Mouse (Mus musculus) myocyte (in vitro differentiated cells): ENCODE results near the gene Pde6c.

Source experiments
- CEBPB ChIP-seq: IDR thresholded peaks from 2 replicates; pipeline ENCODE4 v1.6.1; 2011; ENCODE audit warnings: mild to moderate bottlenecking, moderate library complexity; ENCODE audit not compliant: poor library complexity, insufficient read depth, severe bottlenecking
- E2F4 ChIP-seq: IDR thresholded peaks from one replicate; pipeline ENCODE4 v1.6.1; 2011; ENCODE audit warnings: mild to moderate bottlenecking, control low read depth, moderate library complexity; ENCODE audit not compliant: insufficient read depth
- MAX ChIP-seq: IDR thresholded peaks from one replicate; pipeline ENCODE4 v1.6.1; 2011; ENCODE audit warnings: low read depth, mild to moderate bottlenecking, control low read depth
- POLR2A ChIP-seq: IDR thresholded peaks from one replicate; pipeline ENCODE4 v1.6.1; 2011; ENCODE audit warnings: low read depth, mild to moderate bottlenecking, control low read depth, moderate library complexity; ENCODE audit not compliant: insufficient read length
- TCF12 ChIP-seq: IDR thresholded peaks from one replicate; pipeline ENCODE4 v1.6.1; 2011; ENCODE audit warnings: mild to moderate bottlenecking, control low read depth; ENCODE audit not compliant: poor library complexity, insufficient read depth, severe bottlenecking
- USF1 ChIP-seq: IDR thresholded peaks from one replicate; pipeline ENCODE4 v1.6.1; 2011; ENCODE audit warnings: low read depth, mild to moderate bottlenecking, control low read depth, moderate library complexity

DNA sequence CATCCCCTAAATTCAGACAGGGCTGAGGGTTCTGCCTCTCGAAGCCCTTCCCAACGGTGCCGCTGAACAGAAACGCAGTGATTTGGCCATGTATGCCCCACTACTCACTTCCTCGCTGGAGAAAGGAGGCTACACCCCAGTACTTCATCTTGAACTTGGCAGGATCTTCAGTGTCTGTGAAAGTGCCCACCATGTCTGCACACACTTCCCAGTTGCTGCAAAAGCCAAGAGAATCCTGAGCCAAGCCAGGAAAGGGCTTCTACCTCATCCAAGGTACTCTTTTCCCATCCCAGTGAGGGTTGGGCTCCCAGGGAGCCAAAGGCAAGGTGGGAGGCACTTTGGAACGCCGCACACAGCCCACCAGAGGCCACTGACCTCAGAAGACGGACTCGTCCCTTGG, 8.7 kb upstream of the Pde6c start:
- TF ChIP-seq POLR2A (no peak), E2F4 (no peak), TCF12 (no peak), CEBPB (no peak), USF1 (no peak), MAX (no peak)
